ENCODE assay signal across 23 mouse cellular contexts in genomic region chr3:100420691-100421056, GRCm38 (mm10).
DNase-seq lines count a peak whose midpoint lies in the region; TF ChIP-seq lines count a peak whose summit lies in the region.
"Had no signal": no experiment of that assay in that cellular context is flagged by ENCODE, and none has a peak within 500 bp of the region (broad histone marks: within the 10 kb centered on the region; RNA-seq: fewer than 3 reads in every experiment).

No protein-coding gene starts in this region.

- WGBS in thymus, adult 2 months: 89% methylated on average over 5 of the region's 5 CpGs

- 0 out of 2 replicates have a peak overlapping the region, but pooled peaks have one; percentile 3 for H3K27ac ChIP-seq in ES-Bruce4 (ENCODE audit: insufficient read depth, low read length)
- H3K27ac ChIP-seq in thymus, adult 2 months (ENCODE audit: control insufficient read depth, insufficient read depth, low read length): no peak overlapping the region
- H3K27ac ChIP-seq: embryonic facial prominence, embryonic 12.5 days; embryonic facial prominence, embryonic 15.5 days; heart, adult 2 months; heart, embryonic 10.5 days; heart, embryonic 13.5 days; hindbrain, embryonic 14.5 days; hindbrain, postnatal 0 days had no signal

- no peak for TF ChIP-seq CTCF in ES-Bruce4 (IDR thresholded peaks at IDR 0.05; ENCODE audit: low read depth, low read length)
- TF ChIP-seq CTCF in thymus, adult 2 months (IDR thresholded peaks at IDR 0.05; ENCODE audit: borderline replicate concordance, control insufficient read depth, extremely low read depth, insufficient read depth, low read length, poor library complexity): no peak

- DNase-seq in ES-CJ7 (ENCODE audit: low read depth, low spot score) (peak; percentile 83), WW6 (ENCODE audit: low read depth, low spot score) (peak; percentile 11)
- no peak for DNase-seq in gastrocnemius, adult 8-10 months (ENCODE audit: low spot score in 2 of 2)
- DNase-seq in thymus, adult 2 months: no peak
- no peak for DNase-seq in left cerebral cortex, adult 18-20 months (ENCODE audit: low spot score in 2 of 2)
- DNase-seq: adrenal gland, adult 8-10 months; adrenal gland, postnatal 25 days; cerebellum, adult 11-12 months; cerebellum, adult 8-10 months; cerebellum, postnatal 10 days; cerebellum, postnatal 36 days; gastrocnemius, postnatal 10 days; gastrocnemius, postnatal 36 days; heart, adult 2 months; heart, postnatal 14 days; heart, postnatal 4 days had no signal

- no peak for TF ChIP-seq POLR2A in ES-Bruce4 (IDR thresholded peaks at IDR 0.05; ENCODE audit: insufficient read depth, low read length)
- TF ChIP-seq POLR2A in thymus, adult 2 months (IDR thresholded peaks at IDR 0.05; ENCODE audit: control insufficient read depth, extremely low read depth, insufficient read depth, low read length, poor library complexity): no peak

- H3K36me3 ChIP-seq in ES-Bruce4 (ENCODE audit: control insufficient read depth, insufficient read depth, low read length, poor library complexity, severe bottlenecking): no peaks in the 10 kb centered on the region
- H3K36me3 ChIP-seq in thymus, adult 2 months (ENCODE audit: control insufficient read depth, insufficient read depth, low read length): no peaks in the 10 kb centered on the region
- H3K36me3 ChIP-seq: embryonic facial prominence, embryonic 12.5 days; embryonic facial prominence, embryonic 15.5 days; heart, embryonic 10.5 days; heart, embryonic 13.5 days had no signal

- H3K9ac ChIP-seq in ES-Bruce4 (ENCODE audit: low read depth, poor library complexity, severe bottlenecking): no peak overlapping the region
- H3K9ac ChIP-seq: embryonic facial prominence, embryonic 12.5 days; embryonic facial prominence, embryonic 15.5 days; heart, embryonic 13.5 days; hindbrain, embryonic 14.5 days had no signal

- H3K9me3 ChIP-seq in ES-Bruce4 (replicated peaks; ENCODE audit: control insufficient read depth, insufficient read depth, low read length, poor library complexity, severe bottlenecking): no peaks in the 10 kb centered on the region
- H3K9me3 ChIP-seq: embryonic facial prominence, embryonic 12.5 days; embryonic facial prominence, embryonic 15.5 days; heart, embryonic 10.5 days; heart, embryonic 13.5 days had no signal

- peaks cover 9% of the 10 kb centered on the region for H3K4me1 ChIP-seq in ES-Bruce4 (ENCODE audit: control insufficient read depth, insufficient read depth, low read length)
- no peaks in the 10 kb centered on the region for H3K4me1 ChIP-seq in thymus, adult 2 months (replicated peaks; ENCODE audit: control insufficient read depth, insufficient read depth, low read length)

- peak; percentile 78 for TF ChIP-seq EP300 in ES-Bruce4 (IDR thresholded peaks at IDR 0.05; ENCODE audit: insufficient read depth, low read depth, low read length)

- no peaks in the 10 kb centered on the region for H3K27me3 ChIP-seq in ES-Bruce4 (ENCODE audit: control insufficient read depth, insufficient read depth, low read length, poor library complexity, severe bottlenecking)
- H3K27me3 ChIP-seq in thymus, adult 2 months (ENCODE audit: control insufficient read depth, insufficient read depth, low read length): no peaks in the 10 kb centered on the region
- H3K27me3 ChIP-seq: embryonic facial prominence, embryonic 12.5 days; embryonic facial prominence, embryonic 15.5 days had no signal

- no peak overlapping the region for H3K4me3 ChIP-seq in ES-Bruce4 (ENCODE audit: low read depth, low read length)
- no peak overlapping the region for H3K4me3 ChIP-seq in thymus, adult 2 months (ENCODE audit: control insufficient read depth, insufficient read depth, low read length)
- H3K4me3 ChIP-seq: embryonic facial prominence, embryonic 12.5 days; embryonic facial prominence, embryonic 15.5 days; heart, adult 2 months; heart, embryonic 10.5 days; heart, embryonic 13.5 days had no signal

Comparison
In these comparisons a context has a peak if more than half of its experiments do, and no peak if none do; other contexts are left out.
1. DNase-seq: peak in ES-CJ7 (single experiment) and WW6 (single experiment); none in gastrocnemius, adult 8-10 months (0 of 2), thymus, adult 2 months (single experiment) and left cerebral cortex, adult 18-20 months (0 of 2).